8 mouse cellular contexts compared by ENCODE assay signal in the genomic region with DNA sequence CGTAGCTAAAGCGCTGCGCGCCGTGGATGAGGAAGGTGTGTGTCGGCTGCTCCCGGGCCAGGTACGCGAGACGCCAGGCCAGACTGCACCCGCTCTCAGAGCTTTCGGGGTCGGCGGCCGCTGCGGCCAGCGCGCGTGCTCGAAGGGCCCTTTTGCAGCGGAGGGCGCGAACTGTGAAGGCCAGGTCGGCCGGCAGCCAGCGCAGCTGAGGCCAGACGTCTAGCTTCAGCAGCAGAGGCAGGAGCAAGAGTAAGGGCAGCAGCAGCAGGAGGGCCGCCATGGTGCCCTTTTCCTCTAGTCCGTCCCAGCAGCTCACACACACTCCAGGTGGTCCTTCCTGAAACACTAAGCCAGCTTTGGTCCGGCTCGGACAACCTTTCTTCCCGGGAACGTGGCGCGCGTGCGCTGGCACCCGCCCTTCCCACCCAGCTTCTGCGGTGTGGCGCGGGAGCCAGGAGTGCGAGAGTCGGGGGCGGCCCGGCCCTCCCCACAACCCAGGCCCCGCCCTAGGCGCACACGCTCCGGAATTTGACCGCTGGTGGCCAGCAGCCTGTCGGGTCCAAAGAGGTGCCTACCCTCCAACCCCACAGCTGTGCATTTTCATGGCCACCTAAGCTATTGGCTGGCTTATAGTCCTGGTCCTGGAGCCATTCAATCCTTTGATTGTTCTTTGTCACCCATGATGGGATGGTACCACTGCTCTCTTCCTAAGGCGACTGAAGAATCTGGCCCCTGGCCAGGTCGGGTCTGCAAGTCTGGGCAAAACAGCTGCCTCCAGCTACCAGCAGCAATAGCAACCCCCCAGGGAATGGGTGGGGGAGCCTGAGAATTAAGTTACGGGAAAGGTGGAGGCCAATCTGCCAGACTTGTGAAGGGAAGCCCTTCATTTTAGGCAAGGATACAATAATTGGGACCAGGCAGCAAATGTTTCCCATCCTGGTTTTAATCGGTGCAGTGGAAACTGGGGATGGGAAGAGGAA. TPM values are rescaled to one million over a fixed set of nuclear protein-coding genes. Genes with fewer than 3 reads are reported as not detected.
A peak's percentile ranks its signal among the peaks of the same experiment; 100 is the strongest.
DNase-seq lines count a peak whose midpoint lies in the region; ATAC-seq and TF ChIP-seq lines count a peak whose summit lies in the region.

A gene (minus strand): TSS at position 428 of the 980 bp plus-strand sequence.

- peak within 1 kb of the TSS; percentile 56 for H3K4me3 ChIP-seq in liver, embryonic 16.5 days (ENCODE audit: low read depth, low read length)
- H3K4me3 ChIP-seq in olfactory bulb, adult 2 months (ENCODE audit: insufficient read depth, low read depth, low read length), result peak within 1 kb of the TSS; percentile 57

- DNase-seq in right cerebral cortex, postnatal 10 days (ENCODE audit: low spot score in 2 of 2), result peak; percentile 66 to 71
- DNase-seq in right cerebral cortex, adult 18-20 months, result no peak
- DNase-seq in embryo, embryonic 11.5 days (ENCODE audit: low read depth, low spot score), result peak; percentile 45
- DNase-seq in heart, adult 9 months (ENCODE audit: low spot score in 2 of 2), result peak; percentile 19 to 36
- peak; percentile 31 for DNase-seq in kidney, adult 9 months
- no peak for DNase-seq in thymus, adult 18-20 months

- peaks cover 28% of the 10 kb centered on the region for H3K27me3 ChIP-seq in liver, embryonic 16.5 days (ENCODE audit: control insufficient read depth, insufficient read depth, low read depth, low read length)

- TF ChIP-seq CTCF in olfactory bulb, adult 2 months (IDR thresholded peaks at IDR 0.05; ENCODE audit: insufficient read depth, low read depth, low read length), result no peak

- peaks cover 9% of the 10 kb centered on the region; the same call in 1 of the 2 replicates for H3K36me3 ChIP-seq in liver, embryonic 16.5 days (ENCODE audit: control insufficient read depth, insufficient read depth)

- WGBS in liver, embryonic 16.5 days (ENCODE audit: insufficient replicate concordance), result 4% methylated on average over 55 of the region's 55 CpGs
- 2% methylated on average over 55 of the region's 55 CpGs for WGBS in olfactory bulb, adult 2 months

- no peak for TF ChIP-seq POLR2A in olfactory bulb, adult 2 months (IDR thresholded peaks at IDR 0.05; ENCODE audit: insufficient read depth, low read depth, low read length)

- H3K9me3 ChIP-seq in liver, embryonic 16.5 days (replicated peaks; ENCODE audit: control insufficient read depth, low read length), result no peaks in the 10 kb centered on the region

- peaks cover 11% of the 10 kb centered on the region for H3K4me1 ChIP-seq in liver, embryonic 16.5 days (ENCODE audit: control insufficient read depth, low read depth, low read length)
- H3K4me1 ChIP-seq in olfactory bulb, adult 2 months (ENCODE audit: control insufficient read depth, insufficient read depth, low read length), result peaks cover 24% of the 10 kb centered on the region

- H3K9ac ChIP-seq in liver, embryonic 16.5 days (ENCODE audit: low read depth, low read length), result peak within 1 kb of the TSS; percentile 42; the same call in 1 of the 2 replicates

- no peak within 1 kb of the TSS for H3K27ac ChIP-seq in liver, embryonic 16.5 days (ENCODE audit: low read length)
- no peak within 1 kb of the TSS for H3K27ac ChIP-seq in olfactory bulb, adult 2 months (ENCODE audit: insufficient read depth, low read depth, low read length)

- H3K4me2 ChIP-seq in liver, embryonic 16.5 days (ENCODE audit: low read depth, low read length), result peak within 1 kb of the TSS; percentile 68

- ATAC-seq in liver, embryonic 16.5 days (ENCODE audit: low read depth), result peak; percentile 54

RNA-seq across cellular contexts. Expression of the gene that starts here (rescaled TPM):
- 1.1 and 1.5 TPM in 2 replicates for polyA plus RNA-seq in liver, embryonic 16.5 days (2015; fragmentation: Nextera tagmentation; extraction: Ambion mirVana)
- polyA plus RNA-seq in olfactory bulb, adult 2 months (2012; ENCODE audit: insufficient read depth, insufficient read length, low replicate concordance, missing spikeins), result not detected in 2 replicates

Comparison
In these comparisons a context has a peak if more than half of its experiments do, and no peak if none do; other contexts are left out.
1. DNase-seq: peak in right cerebral cortex, postnatal 10 days (2 of 2), embryo, embryonic 11.5 days (single experiment), heart, adult 9 months (2 of 2) and kidney, adult 9 months (single experiment); none in right cerebral cortex, adult 18-20 months (single experiment) and thymus, adult 18-20 months (0 of 2).